Mouse (Mus musculus) hindbrain, embryonic 11.5 days (tissue): Measurements from ENCODE around the gene Btbd9. TPM values are rescaled to one million over a fixed set of nuclear protein-coding genes. Genes with fewer than 3 reads are reported as not detected.

Experiments
- ATAC-seq: fragments of 200-750 bp; cut with Nextera tagmentation; 2 replicates; pipeline ENCODE4 v1.8.0; 2017; ENCODE audit warnings: mild to moderate bottlenecking, moderate TSS enrichment, moderate library complexity; ENCODE audit not compliant: low FRiP score
- DNase-seq: peaks from one replicate; pipeline ENCODE4 v3.0.0-alpha.2; 2015; ENCODE audit warnings: low spot score
- H3K27ac ChIP-seq: fragments of 300-500 bp; sonication (generic); 2 replicates; pipeline ENCODE4 v1.5.1; 2014; ENCODE audit warnings: mild to moderate bottlenecking, low read depth, low read length
- H3K27me3 ChIP-seq: fragments of 300-500 bp; sonication (generic); 2 replicates; pipeline ENCODE4 v1.6.1; 2014; ENCODE audit warnings: mild to moderate bottlenecking, low read length, moderate library complexity, mixed read lengths; ENCODE audit not compliant: control insufficient read depth, insufficient read depth
- H3K36me3 ChIP-seq: fragments of 300-500 bp; sonication (generic); 2 replicates; pipeline ENCODE4 v1.6.1; 2014; ENCODE audit warnings: mild to moderate bottlenecking, low read length, moderate library complexity, mixed read lengths; ENCODE audit not compliant: control insufficient read depth, insufficient read depth
- H3K4me1 ChIP-seq: fragments of 300-500 bp; sonication (generic); replicated peaks from 2 replicates; pipeline ENCODE4 v1.6.1; 2014; ENCODE audit warnings: low read length, mixed read lengths; ENCODE audit not compliant: control insufficient read depth, insufficient read depth
- H3K4me2 ChIP-seq: fragments of 300-500 bp; sonication (generic); replicated peaks from 2 replicates; pipeline ENCODE4 v1.6.1; 2014; ENCODE audit warnings: mild to moderate bottlenecking, low read depth, low read length
- H3K4me3 ChIP-seq: fragments of 300-500 bp; sonication (generic); 2 replicates; pipeline ENCODE4 v1.5.1; 2014; ENCODE audit warnings: low read depth, low read length
- H3K9ac ChIP-seq: fragments of 300-500 bp; sonication (generic); 2 replicates; pipeline ENCODE4 v1.6.1; 2014; ENCODE audit warnings: low read depth, low read length
- H3K9me3 ChIP-seq: fragments of 300-500 bp; sonication (generic); 2 replicates; pipeline ENCODE4 v1.6.1; 2016; ENCODE audit warnings: low read length; ENCODE audit not compliant: control insufficient read depth
- WGBS: fragments of 180-500 bp; shearing (Covaris S2); extraction: QIAGEN DNeasy Blood & Tissue Kit; methylation state at CpG from one replicate; pipeline ENCODE4 v1.1.7; 2014; 5-methylcytosine and 5-hydroxymethylcytosine counted together
- polyA plus RNA-seq: library from polyadenylated mRNA; unstranded; fragments of >200 nt; fragmentation: Nextera tagmentation; extraction: Ambion mirVana; gene quantifications from 2 replicates; pipeline ENCODE4 v1.2.1, GENCODE M21; 2014

The Btbd9 gene
- polyA plus RNA-seq, 1 experiment from 2014 or later: 63.0 TPM

DNA sequence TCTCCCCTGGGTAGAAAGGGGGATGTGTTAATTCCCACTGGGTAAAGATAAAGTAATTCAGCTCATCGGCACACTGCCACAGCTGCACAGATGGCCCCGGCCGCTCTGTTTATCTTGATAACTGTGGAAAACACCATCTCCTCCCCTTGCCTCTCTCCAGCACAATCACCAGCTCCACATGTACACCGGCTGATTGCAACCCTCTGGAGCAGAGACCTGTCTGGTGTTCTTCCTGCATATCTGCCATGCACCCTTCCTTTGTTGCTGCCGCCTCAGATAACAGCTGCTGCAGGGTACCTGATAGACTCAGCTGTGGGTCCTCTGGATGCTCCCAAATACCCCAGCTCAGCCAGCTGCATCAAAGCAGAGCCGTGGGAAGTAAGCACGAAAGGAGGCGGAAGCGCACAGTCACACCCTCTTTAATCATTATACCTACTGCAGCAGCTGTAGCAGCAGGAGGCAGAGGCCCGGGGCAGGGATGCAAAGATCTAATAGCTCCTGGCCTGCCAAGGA is 229.1 kb downstream of the Btbd9 start:
- Histone ChIP-seq H3K4me2 (no peak overlapping the region), H3K4me3 (no peak overlapping the region), H3K9ac (0 out of 2 replicates have a peak overlapping the region, but pooled peaks have one; percentile 16), H3K9me3 (no peaks in the 10 kb centered on the region), H3K27ac (peak overlapping the region; percentile 65), H3K27me3 (no peaks in the 10 kb centered on the region), H3K4me1 (peaks cover 2% of the 10 kb centered on the region; the same call in 1 of the 2 replicates), H3K36me3 (no peaks in the 10 kb centered on the region)
- peak; percentile 45; the same call in 1 of the 2 replicates for ATAC-seq
- DNase-seq: peak; percentile 35
- WGBS: 26% methylated on average over 10 of the region's 10 CpGs

DNA sequence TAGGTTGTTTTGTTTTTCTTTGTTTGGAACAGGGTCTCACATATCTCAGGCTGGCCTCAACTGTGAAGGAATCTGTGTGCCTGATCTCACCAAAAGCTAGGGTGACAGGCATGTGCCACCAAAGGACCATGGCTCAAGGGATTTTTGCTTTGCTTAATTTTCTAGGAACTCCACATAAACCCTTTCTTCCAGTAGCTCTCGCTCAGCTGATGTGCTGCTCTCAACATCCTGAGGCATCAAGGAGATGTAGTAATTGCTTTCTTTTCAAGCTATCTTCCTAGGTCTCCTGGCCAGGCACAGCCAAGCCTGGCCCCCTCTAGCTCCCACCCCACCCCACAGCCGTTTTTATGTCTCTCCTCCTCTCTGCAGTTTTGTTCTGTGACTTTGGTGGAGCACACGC is 231.3 kb downstream of the Btbd9 start:
- DNase-seq (no peak), ATAC-seq (no peak)
- H3K27me3 ChIP-seq: no peaks in the 10 kb centered on the region
- 83% methylated on average over 3 of the region's 3 CpGs for WGBS
- H3K9ac ChIP-seq: no peak overlapping the region
- H3K27ac ChIP-seq: no peak overlapping the region
- no peak overlapping the region for H3K4me3 ChIP-seq
- H3K4me1 ChIP-seq: peaks cover 2% of the 10 kb centered on the region; the same call in 1 of the 2 replicates
- H3K9me3 ChIP-seq: no peaks in the 10 kb centered on the region
- H3K36me3 ChIP-seq: no peaks in the 10 kb centered on the region
- H3K4me2 ChIP-seq: no peak overlapping the region

DNA sequence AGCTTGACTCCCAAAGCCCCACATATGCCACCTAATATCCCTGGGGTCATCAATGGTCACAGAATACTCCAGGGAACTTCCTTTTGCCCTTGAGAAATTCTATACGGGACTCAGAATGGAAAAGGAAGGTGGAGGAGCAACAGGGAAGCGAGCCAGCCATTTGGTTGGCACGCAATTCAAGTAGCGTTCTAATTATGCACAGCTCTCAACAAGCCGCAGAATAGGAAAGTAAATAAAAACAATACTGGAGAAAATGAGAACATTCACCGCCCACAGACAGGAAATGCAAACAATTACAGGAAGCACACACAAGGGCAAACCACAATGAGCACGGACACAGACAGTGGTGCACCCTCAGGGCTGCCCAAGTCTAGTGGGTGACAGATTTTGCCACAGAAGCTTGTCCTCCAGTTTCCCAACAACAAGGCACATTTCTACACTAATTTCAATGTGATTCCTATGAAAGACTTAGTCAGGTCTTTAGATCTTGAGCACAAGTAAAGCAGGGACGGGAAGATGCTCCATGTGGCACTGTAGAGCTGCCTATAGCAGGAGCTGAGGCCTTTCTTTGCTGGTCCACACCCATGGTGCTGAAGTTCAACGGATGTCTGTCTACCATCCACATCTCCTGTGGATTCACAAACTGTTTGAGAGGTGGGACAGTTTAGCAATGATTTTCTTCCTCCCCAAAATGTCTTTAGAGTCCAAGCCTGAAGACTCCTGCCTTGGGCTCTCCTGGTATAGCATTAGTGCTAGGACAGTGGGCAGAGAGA is 232.4 kb downstream of the Btbd9 start:
- Histone ChIP-seq H3K4me3 (no peak overlapping the region), H3K36me3 (no peaks in the 10 kb centered on the region), H3K27ac (no peak overlapping the region), H3K9me3 (no peaks in the 10 kb centered on the region), H3K9ac (no peak overlapping the region), H3K27me3 (no peaks in the 10 kb centered on the region), H3K4me2 (no peak overlapping the region), H3K4me1 (peaks cover 2% of the 10 kb centered on the region; the same call in 1 of the 2 replicates)
- 86% methylated on average over 9 of the region's 9 CpGs for WGBS
- DNase-seq (no peak), ATAC-seq (no peak)

DNA sequence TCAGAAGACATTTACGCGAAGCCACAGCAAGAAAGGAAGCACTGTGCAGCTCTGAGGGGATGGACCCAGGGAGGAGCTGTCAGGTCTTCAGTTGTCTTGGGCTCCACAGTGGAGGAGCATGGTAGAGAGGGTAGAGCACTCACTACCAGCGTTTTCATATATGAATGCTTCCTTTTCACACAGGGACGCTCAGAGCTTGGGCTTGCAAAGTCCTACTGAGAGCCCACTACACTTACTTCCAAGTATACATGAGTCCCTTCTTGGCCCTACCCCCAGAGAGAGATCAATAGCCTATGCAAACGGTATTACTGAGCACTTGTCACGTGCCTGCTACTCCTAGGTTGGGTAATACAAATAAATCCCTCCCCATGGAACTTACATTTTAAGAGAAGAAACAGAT is 234.7 kb downstream of the Btbd9 start:
- 80% methylated on average over 6 of the region's 6 CpGs for WGBS
- H3K4me3 ChIP-seq: no peak overlapping the region
- DNase-seq (no peak), ATAC-seq (no peak)
- H3K4me1 ChIP-seq: no peaks in the 10 kb centered on the region
- H3K9me3 ChIP-seq: no peaks in the 10 kb centered on the region
- H3K9ac ChIP-seq: no peak overlapping the region
- H3K27me3 ChIP-seq: no peaks in the 10 kb centered on the region
- H3K27ac ChIP-seq: no peak overlapping the region
- H3K4me2 ChIP-seq: no peak overlapping the region
- no peaks in the 10 kb centered on the region for H3K36me3 ChIP-seq

DNA sequence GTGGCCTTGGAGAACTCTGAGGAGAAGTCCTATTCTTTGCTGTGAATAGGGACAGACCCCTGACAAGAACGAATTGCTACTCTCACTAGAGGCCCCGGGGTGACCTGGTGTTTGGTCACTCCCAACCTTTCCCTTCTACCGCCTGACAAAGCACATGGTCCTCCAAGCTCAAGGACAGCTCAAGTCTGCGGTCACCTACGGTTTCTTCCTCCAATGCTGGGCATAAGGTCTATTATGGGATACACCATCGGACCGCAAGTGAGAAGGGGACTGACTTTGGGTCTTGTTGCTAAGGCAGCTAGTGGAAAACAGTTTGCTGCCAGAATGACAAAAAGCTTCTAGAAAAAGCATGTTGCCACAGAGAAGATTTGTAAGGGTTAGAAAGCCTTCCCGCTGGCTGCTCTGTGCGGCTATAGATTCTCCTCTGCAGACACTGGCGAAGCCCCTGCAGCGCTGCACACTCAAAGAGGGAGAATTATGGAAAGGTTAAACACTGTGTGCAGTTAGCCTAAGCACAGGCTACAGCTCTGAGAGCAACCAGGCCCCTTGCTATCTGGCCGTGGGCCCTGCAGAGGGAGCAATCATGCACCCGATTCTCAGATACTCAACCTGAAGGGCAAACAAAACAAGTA is 235.7 kb downstream of the Btbd9 start:
- 79% methylated on average over 13 of the region's 13 CpGs for WGBS
- no peak for DNase-seq
- H3K4me1 ChIP-seq: peaks cover 3% of the 10 kb centered on the region; the same call in 1 of the 2 replicates
- no peak overlapping the region for H3K9ac ChIP-seq
- no peaks in the 10 kb centered on the region for H3K9me3 ChIP-seq
- no peaks in the 10 kb centered on the region for H3K27me3 ChIP-seq
- H3K4me2 ChIP-seq: no peak overlapping the region
- H3K27ac ChIP-seq: no peak overlapping the region
- no peak for ATAC-seq
- no peaks in the 10 kb centered on the region for H3K36me3 ChIP-seq
- H3K4me3 ChIP-seq: no peak overlapping the region

DNA sequence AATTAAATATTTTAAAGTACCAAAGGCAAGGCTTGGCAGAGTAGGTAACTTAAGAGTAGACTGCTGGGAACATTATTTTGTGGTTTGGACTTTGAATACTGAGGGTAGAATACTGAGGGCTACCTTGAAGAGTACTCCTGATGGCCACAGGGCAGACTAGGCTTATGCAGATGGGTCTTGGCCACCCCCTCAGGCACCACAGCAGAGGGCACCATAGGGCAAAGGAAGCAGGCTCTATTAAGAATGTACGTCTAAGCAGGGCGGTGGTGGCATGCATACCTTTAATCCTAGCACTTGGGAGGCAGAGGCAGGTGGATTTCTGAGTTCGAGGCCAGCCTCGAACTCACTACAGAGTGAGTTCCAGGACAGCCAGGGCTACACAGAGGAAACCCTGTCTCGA is 237.0 kb downstream of the Btbd9 start:
- 92% methylated on average over 5 of the region's 5 CpGs for WGBS
- H3K9ac ChIP-seq: no peak overlapping the region
- H3K4me2 ChIP-seq: no peak overlapping the region
- no peaks in the 10 kb centered on the region for H3K36me3 ChIP-seq
- H3K27me3 ChIP-seq: no peaks in the 10 kb centered on the region
- no peak overlapping the region for H3K27ac ChIP-seq
- DNase-seq: no peak
- no peaks in the 10 kb centered on the region for H3K9me3 ChIP-seq
- H3K4me3 ChIP-seq: no peak overlapping the region
- no peak for ATAC-seq
- H3K4me1 ChIP-seq: peaks cover 3% of the 10 kb centered on the region; the same call in 1 of the 2 replicates

DNA sequence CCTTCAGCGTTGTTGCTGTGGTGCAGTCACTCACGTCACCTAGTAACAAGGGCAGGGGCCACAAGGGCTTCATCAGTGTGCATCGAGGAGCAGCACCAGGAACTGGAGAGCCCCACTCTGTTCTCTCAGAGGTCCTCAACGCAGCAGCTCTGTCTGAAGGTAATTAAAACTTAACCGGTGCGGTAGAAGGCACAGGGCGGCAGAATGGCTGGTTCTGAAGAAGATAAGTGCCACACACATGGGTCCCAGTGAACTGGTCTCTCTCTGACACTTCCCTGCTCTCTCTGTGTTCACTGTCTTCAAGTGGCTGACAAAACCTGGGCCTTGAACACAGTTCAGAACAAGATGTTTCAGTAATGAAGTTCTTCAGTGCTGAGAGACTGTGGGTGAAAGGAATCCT is 239.5 kb downstream of the Btbd9 start:
- DNase-seq: no peak
- Histone ChIP-seq H3K9me3 (no peaks in the 10 kb centered on the region), H3K4me2 (no peak overlapping the region), H3K4me1 (peaks cover 3% of the 10 kb centered on the region; the same call in 1 of the 2 replicates), H3K27ac (no peak overlapping the region), H3K9ac (no peak overlapping the region), H3K36me3 (no peaks in the 10 kb centered on the region), H3K27me3 (no peaks in the 10 kb centered on the region), H3K4me3 (no peak overlapping the region)
- ATAC-seq: no peak
- 46% methylated on average over 7 of the region's 7 CpGs for WGBS

DNA sequence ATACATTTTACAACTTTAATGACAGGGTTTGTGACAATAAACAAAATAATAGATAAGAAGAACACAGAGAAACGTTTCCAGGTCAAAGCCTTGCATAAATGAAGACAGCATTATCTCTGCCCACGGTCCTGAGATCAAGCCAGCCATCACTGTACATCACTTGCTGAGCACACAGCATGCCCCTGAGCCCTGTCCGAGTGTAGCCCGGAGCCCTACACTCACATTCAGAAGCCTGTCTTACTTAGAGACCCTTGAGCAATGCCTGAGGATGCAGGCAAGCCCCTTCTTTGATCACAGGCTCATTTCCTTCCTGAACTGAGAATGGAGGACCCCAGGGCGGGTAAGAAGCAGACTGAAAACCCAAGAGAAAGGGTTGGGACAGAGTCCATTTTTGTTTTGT is 240.0 kb downstream of the Btbd9 start:
- Histone ChIP-seq H3K4me3 (no peak overlapping the region), H3K9ac (no peak overlapping the region), H3K36me3 (no peaks in the 10 kb centered on the region), H3K4me1 (peaks cover 3% of the 10 kb centered on the region; the same call in 1 of the 2 replicates), H3K9me3 (no peaks in the 10 kb centered on the region), H3K27me3 (no peaks in the 10 kb centered on the region), H3K4me2 (no peak overlapping the region), H3K27ac (no peak overlapping the region)
- DNase-seq (no peak), ATAC-seq (no peak)
- WGBS: 57% methylated on average over 5 of the region's 5 CpGs
